Mouse (Mus musculus): Measurements from ENCODE around the gene Gm20671. TPM values are rescaled to one million over a fixed set of nuclear protein-coding genes. Genes with fewer than 3 reads are reported as not detected.
"Not testable (repeated sequence)": the region's sequence is repeated elsewhere in the genome, so short reads cannot be mapped to it uniquely, and the experiment has no call there.

Gene Gm20671
- polyA plus RNA-seq (2017; shearing (Covaris generic)) = not detected

- no peak for ATAC-seq
Observed at GRCm38 (mm10) chr5:32827009-32827408, at the start of gene Gm20671. Gm20671 (minus strand) TSS chr5:32827109.

- no peak for ATAC-seq
Observed at GRCm38 (mm10) chr5:32872346-32872745, 45.4 kb upstream of the Gm20671 start.

GRCm38 (mm10) chr5:32869389-32870024, 42.6 kb upstream of the Gm20671 start:
- ATAC-seq = no peak

GRCm38 (mm10) chr5:32863253-32864228, 36.6 kb upstream of the Gm20671 start, which contains the start of gene Depdc5:
Depdc5 (plus strand) TSS chr5:32863701.
- peak; percentile 99 for ATAC-seq

GRCm38 (mm10) chr5:32862469-32863132, 35.7 kb upstream of the Gm20671 start:
- no peak for ATAC-seq

- ATAC-seq = no peak
Observed at GRCm38 (mm10) chr5:32861082-32861481, 34.2 kb upstream of the Gm20671 start.

GRCm38 (mm10) chr5:32857781-32858220, 30.9 kb upstream of the Gm20671 start:
- ATAC-seq = no peak

GRCm38 (mm10) chr5:32855274-32855673, 28.4 kb upstream of the Gm20671 start:
- not testable (repeated sequence) for ATAC-seq

- no peak for ATAC-seq
Observed at GRCm38 (mm10) chr5:32854818-32855217, 27.9 kb upstream of the Gm20671 start.

GRCm38 (mm10) chr5:32853731-32854507, 27.0 kb upstream of the Gm20671 start, which contains the start of gene Prr14l:
Prr14l (minus strand) TSS chr5:32854256.
- ATAC-seq = peak; percentile 94

GRCm38 (mm10) chr5:32852026-32852425, 25.1 kb upstream of the Gm20671 start:
- ATAC-seq = no peak

GRCm38 (mm10) chr5:32849580-32849979, 22.7 kb upstream of the Gm20671 start:
- ATAC-seq = not testable (repeated sequence)

- ATAC-seq = no peak
Observed at GRCm38 (mm10) chr5:32849178-32849577, 22.3 kb upstream of the Gm20671 start.

GRCm38 (mm10) chr5:32840029-32840428, 13.1 kb upstream of the Gm20671 start:
- ATAC-seq = no peak

GRCm38 (mm10) chr5:32836976-32837375, 10.1 kb upstream of the Gm20671 start:
- no peak for ATAC-seq

- no peak for ATAC-seq
Observed at GRCm38 (mm10) chr5:32834497-32834896, 7.6 kb upstream of the Gm20671 start.

- no peak for ATAC-seq
Observed at GRCm38 (mm10) chr5:32830054-32830453, 3.1 kb upstream of the Gm20671 start.

- ATAC-seq = not testable (repeated sequence)
Observed at GRCm38 (mm10) chr5:32828766-32829165, 1.9 kb upstream of the Gm20671 start.

- ATAC-seq = no peak
Observed at GRCm38 (mm10) chr5:32820471-32820870, 6.4 kb downstream of the Gm20671 start.

- no peak for ATAC-seq
Observed at GRCm38 (mm10) chr5:32815396-32815795, 11.5 kb downstream of the Gm20671 start.

GRCm38 (mm10) chr5:32786454-32786853, 40.5 kb downstream of the Gm20671 start:
- not testable (repeated sequence) for ATAC-seq
